Mouse (Mus musculus): ENCODE results near the gene Acot13.
"Not testable (repeated sequence)": the region's sequence is repeated elsewhere in the genome, so short reads cannot be mapped to it uniquely, and the experiment has no call there.

The Acot13 gene

GRCm38 (mm10) chr13:24792411-24793045 lies 38.8 kb downstream of the Acot13 start:
- no peak for ATAC-seq (ENCODE audit: insufficient number of reproducible peaks, low FRiP score, low TSS enrichment)

DNA sequence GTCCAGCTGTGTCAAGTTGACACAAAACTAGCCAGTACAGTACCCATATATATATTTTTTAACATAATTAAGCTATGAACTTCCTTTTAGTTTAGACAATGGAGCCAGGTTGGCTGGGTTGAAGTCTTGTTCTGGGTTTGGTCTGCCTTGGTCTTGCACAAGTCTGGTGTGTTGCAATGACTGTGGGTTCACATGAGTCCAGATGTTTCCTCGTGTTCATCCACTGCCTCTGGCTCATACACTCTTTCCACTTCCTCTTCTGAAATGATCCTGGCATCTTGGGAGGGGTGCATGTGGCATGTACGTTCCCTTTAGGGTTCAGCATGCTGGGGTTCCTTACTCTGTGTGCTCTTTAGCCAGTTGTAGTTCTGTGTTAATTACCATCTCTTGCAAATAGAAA lies 40.0 kb downstream of the Acot13 start:
- ATAC-seq (ENCODE audit: insufficient number of reproducible peaks, low FRiP score, low TSS enrichment) = no peak

DNA sequence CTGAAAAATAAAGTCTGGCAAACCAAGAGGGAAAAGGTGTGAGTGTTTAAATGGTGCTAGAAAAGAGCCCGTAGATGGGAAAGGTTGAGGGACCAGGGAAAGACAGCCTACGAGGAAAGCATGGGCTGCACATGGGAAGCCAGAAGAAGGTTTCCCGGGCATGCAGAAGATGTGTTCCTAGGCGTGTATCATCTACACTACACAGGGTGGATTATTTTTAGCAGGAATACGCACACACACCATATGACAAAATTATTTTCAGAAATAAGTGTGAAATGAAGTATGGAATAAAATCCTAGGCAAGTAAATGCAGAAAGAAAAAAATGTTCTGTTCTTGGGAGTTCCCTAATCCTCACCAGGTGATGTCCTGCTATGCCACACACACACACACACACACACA lies 43.9 kb downstream of the Acot13 start:
- ATAC-seq (ENCODE audit: insufficient number of reproducible peaks, low FRiP score, low TSS enrichment) = no peak

DNA sequence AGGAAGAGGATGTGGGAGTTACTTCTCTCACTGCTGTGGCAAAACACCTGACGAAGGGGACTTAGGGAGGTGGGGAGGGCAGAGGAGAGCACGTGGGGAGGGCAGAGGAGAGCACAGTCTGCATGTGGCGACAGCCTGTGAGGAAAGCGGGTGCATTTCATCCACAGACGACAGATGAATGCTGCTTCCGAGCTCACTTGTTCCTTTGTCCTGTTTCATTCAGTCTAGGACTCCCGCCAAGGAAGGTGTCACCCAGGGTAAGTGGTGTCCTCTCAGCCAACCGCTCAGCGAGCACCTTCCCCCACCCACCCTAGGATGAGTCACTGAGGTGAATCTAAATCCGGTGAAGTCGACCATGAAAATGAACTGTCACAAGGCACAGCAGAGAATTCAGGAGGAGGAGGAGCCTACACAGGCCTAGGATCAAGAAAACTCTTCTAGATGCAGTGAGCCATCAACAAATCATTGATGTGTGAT lies 45.3 kb downstream of the Acot13 start:
- ATAC-seq (ENCODE audit: insufficient number of reproducible peaks, low FRiP score, low TSS enrichment) = peak; percentile 88

DNA sequence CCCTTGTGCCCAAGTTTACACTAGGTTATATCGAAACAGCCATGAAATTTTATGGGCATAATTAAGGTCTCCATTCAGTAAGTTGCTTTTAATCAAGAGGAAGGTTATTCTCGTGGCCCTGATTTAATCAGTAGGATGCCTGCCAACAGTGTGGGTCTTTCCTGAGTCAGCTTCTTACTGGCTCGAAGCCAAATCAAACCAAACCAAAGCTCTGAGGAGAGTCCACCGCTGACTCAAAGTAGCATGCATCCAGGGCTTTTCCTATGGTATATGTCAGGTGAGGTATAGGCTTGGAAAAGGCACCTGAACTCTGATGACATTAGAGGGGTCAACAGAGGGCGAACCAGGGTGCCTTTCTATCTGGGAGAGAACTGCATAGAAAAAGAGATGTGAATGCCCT lies 49.4 kb downstream of the Acot13 start:
- ATAC-seq (ENCODE audit: insufficient number of reproducible peaks, low FRiP score, low TSS enrichment) = no peak

DNA sequence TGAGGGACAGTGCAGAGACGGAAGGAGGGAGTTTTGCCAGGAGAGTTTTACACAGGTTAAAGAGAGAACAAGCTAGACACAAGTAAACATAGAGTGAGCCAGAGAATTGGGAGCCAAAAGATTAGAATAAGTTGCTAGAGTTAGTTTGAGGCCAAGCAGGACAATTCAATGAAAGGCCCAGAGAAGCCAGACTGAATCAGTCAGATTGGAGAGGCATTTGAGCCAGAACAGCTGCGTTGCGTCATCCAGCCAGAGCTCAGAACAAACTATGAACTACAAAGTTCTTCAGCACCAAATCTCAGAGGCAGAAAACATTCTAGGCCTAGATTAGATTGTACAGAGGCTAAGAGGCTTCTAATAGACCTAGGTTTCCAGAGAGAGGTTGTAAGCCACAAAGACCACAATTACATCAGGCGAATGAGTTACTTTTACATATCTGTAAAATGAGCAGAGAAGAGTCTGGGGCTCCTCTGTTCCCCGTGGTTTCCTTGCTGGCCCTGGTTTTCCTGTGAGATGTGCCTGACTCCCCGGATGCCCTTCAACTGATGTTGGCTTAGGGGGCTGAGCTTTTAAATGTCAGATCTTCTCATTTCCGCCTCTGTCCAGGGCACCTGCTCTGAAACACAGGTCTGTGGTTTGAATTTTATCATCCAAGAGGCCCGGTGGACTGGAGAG lies 52.5 kb downstream of the Acot13 start:
- no peak for ATAC-seq (ENCODE audit: insufficient number of reproducible peaks, low FRiP score, low TSS enrichment)

GRCm38 (mm10) chr13:24778026-24778425 lies 53.3 kb downstream of the Acot13 start:
- ATAC-seq (ENCODE audit: insufficient number of reproducible peaks, low FRiP score, low TSS enrichment) = no peak

- ATAC-seq (ENCODE audit: insufficient number of reproducible peaks, low FRiP score, low TSS enrichment) = peak; percentile 88; the same call in 1 of the 2 replicates
These were observed 55.0 kb downstream of the Acot13 start for GRCm38 (mm10) chr13:24776146-24776844.

DNA sequence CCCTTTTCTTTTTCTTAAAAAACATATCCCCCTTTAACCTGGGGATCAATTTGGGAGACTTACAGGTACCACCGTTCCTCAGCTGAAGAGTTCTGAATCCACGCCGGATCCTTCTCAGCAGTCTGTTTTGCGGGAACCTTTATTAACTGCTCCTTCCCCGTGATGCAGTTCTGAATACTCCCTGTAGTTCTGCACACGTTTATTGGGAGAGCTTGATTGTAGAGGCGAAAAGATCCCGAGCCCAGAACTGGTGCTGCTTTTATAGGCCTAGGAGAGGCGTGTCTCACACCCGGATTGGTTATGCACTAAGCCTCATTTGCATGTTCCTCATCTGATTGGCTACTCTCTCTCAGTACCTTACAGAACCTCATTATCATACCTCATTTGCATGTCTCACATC lies 59.9 kb downstream of the Acot13 start:
- not testable (repeated sequence) for ATAC-seq (ENCODE audit: insufficient number of reproducible peaks, low FRiP score, low TSS enrichment)
